Mouse (Mus musculus) liver, embryonic 14.5 days (tissue): ENCODE results near the gene Sik3.

Source experiments
- CTCF ChIP-seq: IDR thresholded peaks from 2 replicates; pipeline ENCODE4 v1.5.1; 2016; ENCODE audit warnings: antibody characterized with exemption, low read depth, control low read depth
- EP300 ChIP-seq: IDR thresholded peaks from 2 replicates; pipeline ENCODE4 v1.6.1; 2016; ENCODE audit warnings: antibody characterized with exemption, low read depth

- TF ChIP-seq CTCF (no peak), EP300 (no peak)
Observed at GRCm38 (mm10) chr9:46152067-46153015, 139.7 kb downstream of the Sik3 start.
